Mouse (Mus musculus) CH12.LX (cell line): Measurements from ENCODE around the gene Dscaml1.

Experiments used
- CTCF ChIP-seq, 2 experiments: IDR thresholded peaks in 1 of 2; conservative IDR thresholded peaks in 1 of 2; 2 replicates each; pipeline ENCODE4 v1.5.1; 2011 to 2012; ENCODE audit warnings: low read depth in 2 of 2, low read length in 2 of 2, improper control_type of control experiment in 1 of 2, inconsistent platforms in 1 of 2, mild to moderate bottlenecking in 1 of 2, moderate library complexity in 1 of 2
- E2F4 ChIP-seq: IDR thresholded peaks from 2 replicates; pipeline ENCODE4 v1.6.1; 2011; ENCODE audit warnings: low read depth, low read length, improper control_type of control experiment; ENCODE audit not compliant: insufficient replicate concordance
- MAFK ChIP-seq: IDR thresholded peaks from 2 replicates; pipeline ENCODE4 v1.6.1; 2011; ENCODE audit warnings: low read length, improper control_type of control experiment; ENCODE audit not compliant: insufficient replicate concordance
- MAX ChIP-seq: IDR thresholded peaks from 2 replicates; pipeline ENCODE4 v1.6.1; 2011; ENCODE audit warnings: low read length, improper control_type of control experiment
- PAX5 ChIP-seq: IDR thresholded peaks from 2 replicates; pipeline ENCODE4 v1.6.1; 2012; ENCODE audit warnings: low read length, inconsistent platforms, mixed read lengths
- ZC3H11A ChIP-seq: IDR thresholded peaks from 2 replicates; pipeline ENCODE4 v1.6.1; 2012; ENCODE audit warnings: low read depth, mild to moderate bottlenecking, inconsistent platforms, low read length, improper control_type of control experiment
- ZKSCAN1 ChIP-seq: IDR thresholded peaks from 2 replicates; pipeline ENCODE4 v1.6.1; 2012; ENCODE audit warnings: low read depth, inconsistent platforms, low read length, improper control_type of control experiment, borderline replicate concordance

DNA sequence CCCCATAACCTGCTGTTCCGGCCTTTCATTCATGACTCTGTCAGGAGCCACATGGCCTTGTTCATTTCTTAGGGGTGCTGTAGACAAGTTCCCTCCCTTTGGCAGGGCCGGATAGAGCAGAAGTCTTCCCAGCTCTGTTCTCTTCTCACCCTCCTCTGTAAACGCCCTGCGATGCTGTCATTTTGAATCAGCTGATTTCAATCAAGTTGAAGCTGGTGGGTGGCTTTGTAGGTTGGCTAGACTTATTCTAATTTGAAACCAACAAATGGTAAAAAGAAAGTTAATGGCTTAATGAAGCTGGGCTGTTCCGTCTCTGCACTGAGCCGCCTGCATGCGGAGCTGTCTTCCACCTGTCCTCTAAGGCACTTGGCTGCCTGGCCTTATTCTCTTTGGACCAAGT lies 161.3 kb downstream of the Dscaml1 start:
- no peak for TF ChIP-seq ZC3H11A
- no peak for TF ChIP-seq MAX
- TF ChIP-seq CTCF (conservative IDR thresholded peaks at IDR 0.05 in 1 of 2, IDR thresholded peaks at IDR 0.05 in 1 of 2; ENCODE audit: low read depth in 2 of 2, low read length in 2 of 2), result no peak
- no peak for TF ChIP-seq PAX5
- TF ChIP-seq E2F4, result no peak
- TF ChIP-seq ZKSCAN1, result no peak
- no peak for TF ChIP-seq MAFK
